Mouse (Mus musculus) hindbrain, postnatal 0 days (tissue): ENCODE data around the gene Prdm9. TPM values are rescaled to one million over a fixed set of nuclear protein-coding genes. Genes with fewer than 3 reads are reported as not detected.

Source experiments
- ATAC-seq: fragments of 200-750 bp; cut with Nextera tagmentation; 2 replicates; pipeline ENCODE4 v1.8.0; 2017; ENCODE audit warnings: mild to moderate bottlenecking, moderate TSS enrichment, moderate library complexity
- DNase-seq: peaks from one replicate; pipeline ENCODE4 v3.0.0-alpha.2; 2015; ENCODE audit warnings: low spot score
- H3K27ac ChIP-seq: fragments of 300-500 bp; sonication (generic); 2 replicates; pipeline ENCODE4 v1.5.1; 2014; ENCODE audit warnings: mild to moderate bottlenecking
- H3K27me3 ChIP-seq: fragments of 300-500 bp; sonication (generic); 2 replicates; pipeline ENCODE4 v1.6.1; 2014; ENCODE audit warnings: low read length, mixed read lengths; ENCODE audit not compliant: insufficient read depth
- H3K36me3 ChIP-seq: fragments of 300-500 bp; sonication (generic); 2 replicates; pipeline ENCODE4 v1.6.1; 2014; ENCODE audit warnings: low read length, mixed read lengths; ENCODE audit not compliant: insufficient read depth
- H3K4me1 ChIP-seq: fragments of 300-500 bp; sonication (generic); 2 replicates; pipeline ENCODE4 v1.6.1; 2014; ENCODE audit warnings: antibody characterized with exemption, low read length, mixed read lengths; ENCODE audit not compliant: insufficient read depth
- H3K4me2 ChIP-seq: fragments of 300-500 bp; sonication (generic); 2 replicates; pipeline ENCODE4 v1.6.1; 2014; ENCODE audit warnings: low read depth, mild to moderate bottlenecking, low read length, moderate library complexity, mixed read lengths
- H3K4me3 ChIP-seq: fragments of 300-500 bp; sonication (generic); 2 replicates; pipeline ENCODE4 v1.5.1; 2014; ENCODE audit warnings: low read length
- H3K9ac ChIP-seq: fragments of 300-500 bp; sonication (generic); replicated peaks from 2 replicates; pipeline ENCODE4 v1.6.1; 2014; ENCODE audit warnings: mild to moderate bottlenecking, low read length, moderate library complexity, mixed read lengths
- H3K9me3 ChIP-seq: fragments of 300-500 bp; sonication (generic); 2 replicates; pipeline ENCODE4 v1.6.1; 2016; ENCODE audit warnings: low read length, mixed read lengths
- CTCF ChIP-seq: IDR thresholded peaks from 2 replicates; pipeline ENCODE4 v1.5.1; 2016; ENCODE audit warnings: antibody characterized with exemption, control low read depth, low read depth
- WGBS: fragments of 180-500 bp; shearing (Covaris S2); extraction: QIAGEN DNeasy Blood & Tissue Kit; methylation state at CpG from one replicate; pipeline ENCODE4 v1.1.7; 2014; 5-methylcytosine and 5-hydroxymethylcytosine counted together
- polyA plus RNA-seq: library from polyadenylated mRNA; unstranded; fragments of >200 nt; fragmentation: Nextera tagmentation; extraction: Ambion mirVana; gene quantifications from 2 replicates; pipeline ENCODE4 v1.2.1, GENCODE M21; 2015
- total RNA-seq: library from RNA; depleted of rRNA; stranded (reverse); fragments of >200 nt; gene quantifications from 2 replicates; pipeline ENCODE4 v1.2.3, GENCODE M21; 2014

Prdm9 gene
- total and polyA plus RNA-seq, 2 experiments from 2014 or later = 0.76 to 0.94 TPM

DNA sequence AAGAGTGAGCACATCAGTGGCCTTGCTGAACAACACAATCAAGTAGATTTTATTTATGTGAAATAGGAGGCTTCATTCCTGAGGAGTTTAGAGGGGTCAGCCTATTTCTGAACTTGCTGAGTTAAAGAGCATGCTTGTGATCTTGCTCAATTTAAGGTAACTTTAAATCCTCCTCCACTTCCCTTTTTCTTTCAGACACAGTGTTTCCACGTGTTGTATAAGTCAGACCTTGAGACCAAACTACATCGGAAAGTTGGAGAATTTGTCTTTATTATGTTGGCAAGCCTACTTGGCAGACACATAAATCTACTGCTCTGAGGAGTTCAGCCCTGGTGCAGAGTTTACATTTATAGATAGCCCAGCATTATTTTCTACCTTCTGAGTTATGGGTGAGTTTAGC lies 35.3 kb downstream of the Prdm9 start:
- no peak for TF ChIP-seq CTCF
- H3K9ac ChIP-seq = no peak overlapping the region
- DNase-seq (no peak), ATAC-seq (no peak)
- 0 out of 2 replicates have a peak, but pooled peaks cover 9% of the 10 kb centered on the region for H3K4me1 ChIP-seq
- no peak overlapping the region for H3K4me2 ChIP-seq
- H3K4me3 ChIP-seq = no peak overlapping the region
- H3K36me3 ChIP-seq = 0 out of 2 replicates have a peak, but pooled peaks cover 5% of the 10 kb centered on the region
- H3K9me3 ChIP-seq = no peaks in the 10 kb centered on the region
- 85% methylated on average over 2 of the region's 2 CpGs for WGBS
- H3K27me3 ChIP-seq = no peaks in the 10 kb centered on the region
- H3K27ac ChIP-seq = no peak overlapping the region

DNA sequence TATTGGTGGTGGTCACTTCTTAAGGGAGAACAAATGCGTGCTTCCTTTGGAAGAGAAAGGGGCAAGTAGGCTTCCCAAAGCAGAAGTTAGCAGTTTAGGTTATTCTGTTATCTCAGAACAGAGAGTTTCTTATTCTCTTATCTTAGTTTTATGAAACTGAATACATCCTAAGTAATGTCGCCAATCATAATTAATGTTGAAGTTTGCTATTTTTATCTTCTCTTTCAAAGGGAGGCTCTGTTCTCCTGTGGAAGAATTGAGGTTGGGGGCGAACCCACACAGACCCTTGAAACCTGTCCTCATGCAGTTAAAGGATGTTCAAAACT lies 36.4 kb downstream of the Prdm9 start:
- H3K9ac ChIP-seq = peak overlapping the region; percentile 80
- no peaks in the 10 kb centered on the region for H3K27me3 ChIP-seq
- H3K4me3 ChIP-seq = peak overlapping the region; percentile 77
- no peak for ATAC-seq
- TF ChIP-seq CTCF = no peak
- peak overlapping the region; percentile 73; the same call in 1 of the 2 replicates for H3K27ac ChIP-seq
- 0 out of 2 replicates have a peak, but pooled peaks cover 9% of the 10 kb centered on the region for H3K4me1 ChIP-seq
- 59% methylated on average over 3 of the region's 3 CpGs for WGBS
- peak overlapping the region; percentile 72 for H3K4me2 ChIP-seq
- no peak for DNase-seq
- no peaks in the 10 kb centered on the region for H3K9me3 ChIP-seq
- 0 out of 2 replicates have a peak, but pooled peaks cover 5% of the 10 kb centered on the region for H3K36me3 ChIP-seq

- Histone ChIP-seq H3K27ac (peak within 1 kb of the TSS; percentile 73), H3K27me3 (no peaks in the 10 kb centered on the region), H3K4me3 (peak within 1 kb of the TSS; percentile 77), H3K36me3 (0 out of 2 replicates have a peak, but pooled peaks cover 7% of the 10 kb centered on the region), H3K4me2 (peak within 1 kb of the TSS; percentile 72), H3K9ac (peak within 1 kb of the TSS; percentile 80), H3K9me3 (no peaks in the 10 kb centered on the region), H3K4me1 (0 out of 2 replicates have a peak, but pooled peaks cover 9% of the 10 kb centered on the region)
- peak; percentile 63 for TF ChIP-seq CTCF
- ATAC-seq (peak; percentile 99), DNase-seq (peak; percentile 95)
- WGBS = under 1% methylated on average over 53 of the region's 55 CpGs
These were observed 37.0 kb downstream of the Prdm9 start, which contains the start of gene Pdcd2 for GRCm38 (mm10) chr17:15526986-15527810. Gene Pdcd2 (minus strand): TSS chr17:15527301.

GRCm38 (mm10) chr17:15526304-15526703 lies 37.9 kb downstream of the Prdm9 start:
- no peak overlapping the region for H3K27ac ChIP-seq
- ATAC-seq = no peak

DNA sequence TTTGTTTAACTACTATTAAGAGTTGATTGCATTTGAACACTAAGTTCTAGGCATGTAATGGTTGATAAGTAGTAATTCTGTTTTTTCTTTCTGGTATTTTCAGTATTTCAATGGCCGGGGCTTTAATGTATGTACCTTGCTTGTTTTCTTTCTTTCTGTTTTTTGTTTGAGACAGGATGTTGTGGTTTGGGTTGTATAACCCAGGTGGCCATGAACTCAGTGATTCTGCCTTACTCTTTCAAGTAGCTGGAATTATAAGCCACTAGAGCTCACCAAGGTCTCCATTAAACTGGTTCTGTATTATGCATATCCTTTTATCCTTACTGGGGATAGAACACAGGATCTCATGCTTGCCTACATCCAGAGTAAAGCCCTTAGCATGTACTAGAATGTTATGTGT lies 45.4 kb downstream of the Prdm9 start:
- Histone ChIP-seq H3K27me3 (no peaks in the 10 kb centered on the region), H3K36me3 (peaks cover 57% of the 10 kb centered on the region), H3K27ac (no peak overlapping the region), H3K4me1 (no peaks in the 10 kb centered on the region), H3K9ac (no peak overlapping the region), H3K4me2 (no peak overlapping the region), H3K9me3 (no peaks in the 10 kb centered on the region), H3K4me3 (no peak overlapping the region)
- no peak for TF ChIP-seq CTCF
- WGBS = 94% methylated on average over 1 of the region's 1 CpGs
- DNase-seq (no peak), ATAC-seq (no peak)

More at GRCm38 (mm10) chr17:15526304-15526703, 37.9 kb downstream of the Prdm9 start:
- H3K4me3 ChIP-seq = peak overlapping the region; percentile 77
- no peaks in the 10 kb centered on the region for H3K9me3 ChIP-seq
- TF ChIP-seq CTCF = no peak
- H3K36me3 ChIP-seq = peaks cover 11% of the 10 kb centered on the region; the same call in 1 of the 2 replicates
- no peaks in the 10 kb centered on the region for H3K27me3 ChIP-seq
- 0 out of 2 replicates have a peak, but pooled peaks cover 9% of the 10 kb centered on the region for H3K4me1 ChIP-seq
- H3K4me2 ChIP-seq = peak overlapping the region; percentile 72
- peak; percentile 3 for DNase-seq
- peak overlapping the region; percentile 80 for H3K9ac ChIP-seq
- 13% methylated on average over 10 of the region's 10 CpGs for WGBS

DNA sequence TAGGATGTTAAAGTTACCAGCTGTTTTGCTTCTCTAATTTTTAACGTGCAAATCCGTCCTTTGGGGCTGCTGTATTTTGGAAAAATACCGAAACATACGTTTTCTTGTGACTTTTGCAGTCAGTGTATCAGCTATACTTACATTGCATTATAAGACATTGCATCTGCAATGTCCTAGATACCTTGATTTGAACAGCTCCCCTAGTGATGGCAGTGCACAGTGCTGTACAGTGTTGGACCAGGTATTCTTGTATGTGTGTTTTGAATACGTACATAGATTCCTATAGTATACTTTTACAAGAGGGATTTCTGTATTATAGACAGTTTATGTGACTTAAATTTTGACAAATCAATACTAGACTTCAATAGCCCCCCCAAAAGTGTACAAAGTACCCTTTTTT lies 46.0 kb downstream of the Prdm9 start:
- no peak overlapping the region for H3K4me3 ChIP-seq
- no peaks in the 10 kb centered on the region for H3K27me3 ChIP-seq
- H3K36me3 ChIP-seq = peaks cover 62% of the 10 kb centered on the region
- peak; percentile 75 for ATAC-seq
- H3K9ac ChIP-seq = no peak overlapping the region
- H3K9me3 ChIP-seq = no peaks in the 10 kb centered on the region
- 93% methylated on average over 5 of the region's 5 CpGs for WGBS
- H3K27ac ChIP-seq = no peak overlapping the region
- H3K4me2 ChIP-seq = no peak overlapping the region
- no peaks in the 10 kb centered on the region for H3K4me1 ChIP-seq
- DNase-seq = peak; percentile 10
- peak; percentile 53 for TF ChIP-seq CTCF

DNA sequence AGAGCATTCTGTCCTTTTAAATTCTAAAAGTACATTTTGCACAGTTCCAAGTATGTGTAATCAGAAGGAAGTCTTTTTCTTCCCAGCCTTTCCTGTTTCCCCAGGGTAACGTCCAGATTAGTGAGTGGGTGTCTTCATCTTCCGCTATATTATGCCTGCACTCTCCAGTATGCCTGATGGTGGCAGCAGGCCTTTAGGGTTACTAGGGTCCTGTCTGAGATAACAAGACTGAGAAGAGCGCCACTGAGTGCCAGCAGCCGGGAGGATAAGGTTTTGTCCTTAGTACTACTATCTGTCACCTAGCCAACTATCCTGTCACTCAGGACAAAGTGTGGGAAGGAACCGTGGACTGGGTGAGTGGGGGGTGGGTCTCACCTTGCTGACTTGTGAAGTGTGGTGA lies 46.4 kb downstream of the Prdm9 start:
- ATAC-seq (0 out of 2 replicates have a peak, but pooled peaks have one; percentile 43), DNase-seq (no peak)
- no peak overlapping the region for H3K4me2 ChIP-seq
- H3K4me1 ChIP-seq = no peaks in the 10 kb centered on the region
- H3K27ac ChIP-seq = no peak overlapping the region
- H3K4me3 ChIP-seq = no peak overlapping the region
- no peaks in the 10 kb centered on the region for H3K9me3 ChIP-seq
- 76% methylated on average over 5 of the region's 5 CpGs for WGBS
- peaks cover 62% of the 10 kb centered on the region for H3K36me3 ChIP-seq
- 0 out of 2 replicates have a peak, but pooled peaks have one; percentile 8 for TF ChIP-seq CTCF
- H3K27me3 ChIP-seq = no peaks in the 10 kb centered on the region
- H3K9ac ChIP-seq = no peak overlapping the region
